Mouse (Mus musculus) stomach, embryonic 15.5 days (tissue): ENCODE results near the gene Slc6a21. TPM values are rescaled to one million over a fixed set of nuclear protein-coding genes. Genes with fewer than 3 reads are reported as not detected.

Experiments
- ATAC-seq: fragments of 200-750 bp; cut with Nextera tagmentation; 2 replicates; pipeline ENCODE4 v1.8.0; 2017; ENCODE audit warnings: low read depth, moderate number of reproducible peaks, moderate TSS enrichment; ENCODE audit not compliant: insufficient read depth, low FRiP score
- H3K27ac ChIP-seq: fragments of 300-500 bp; sonication (generic); 2 replicates; pipeline ENCODE4 v1.5.1; 2015; ENCODE audit warnings: mild to moderate bottlenecking, inconsistent platforms
- H3K27me3 ChIP-seq: fragments of 300-500 bp; sonication (generic); replicated peaks from 2 replicates; pipeline ENCODE4 v1.6.1; 2015; ENCODE audit warnings: inconsistent platforms
- H3K36me3 ChIP-seq: fragments of 300-500 bp; sonication (generic); 2 replicates; pipeline ENCODE4 v1.6.1; 2015; ENCODE audit warnings: inconsistent platforms
- H3K4me1 ChIP-seq: fragments of 300-500 bp; sonication (generic); 2 replicates; pipeline ENCODE4 v1.6.1; 2015; ENCODE audit warnings: inconsistent platforms
- H3K4me2 ChIP-seq: fragments of 300-500 bp; sonication (generic); 2 replicates; pipeline ENCODE4 v1.6.1; 2015; ENCODE audit warnings: mild to moderate bottlenecking, inconsistent platforms
- H3K4me3 ChIP-seq: fragments of 300-500 bp; sonication (generic); replicated peaks from 2 replicates; pipeline ENCODE4 v1.5.1; 2015; ENCODE audit warnings: inconsistent platforms
- H3K9ac ChIP-seq: fragments of 300-500 bp; sonication (generic); 2 replicates; pipeline ENCODE4 v1.6.1; 2015; ENCODE audit warnings: inconsistent platforms
- H3K9me3 ChIP-seq: fragments of 300-500 bp; sonication (generic); 2 replicates; pipeline ENCODE4 v1.6.1; 2016; ENCODE audit warnings: inconsistent platforms
- WGBS: fragments of 180-500 bp; shearing (Covaris S2); methylation state at CpG from one replicate; pipeline ENCODE4 v1.1.7; 2015; 5-methylcytosine and 5-hydroxymethylcytosine counted together
- polyA plus RNA-seq: library from polyadenylated mRNA; unstranded; fragments of >200 nt; fragmentation: Nextera tagmentation; extraction: Ambion mirVana; gene quantifications from 2 replicates; pipeline ENCODE4 v1.2.1, GENCODE M21; 2015

Gene Slc6a21
- polyA plus RNA-seq, 1 experiment from 2014 or later, result not detected

GRCm38 (mm10) chr7:45325800-45326199, 48.5 kb downstream of the Slc6a21 start:
- H3K36me3 ChIP-seq, result peaks cover 36% of the 10 kb centered on the region
- H3K4me3 ChIP-seq, result no peak overlapping the region
- no peak for ATAC-seq
- no peaks in the 10 kb centered on the region for H3K9me3 ChIP-seq
- no peak overlapping the region for H3K4me2 ChIP-seq
- no peaks in the 10 kb centered on the region for H3K27me3 ChIP-seq
- no peaks in the 10 kb centered on the region for H3K4me1 ChIP-seq
- no peak overlapping the region for H3K27ac ChIP-seq
- no peak overlapping the region for H3K9ac ChIP-seq

GRCm38 (mm10) chr7:45328841-45329475, 51.6 kb downstream of the Slc6a21 start:
- Histone ChIP-seq H3K4me2 (no peak overlapping the region), H3K27me3 (no peaks in the 10 kb centered on the region), H3K27ac (no peak overlapping the region), H3K4me1 (peaks cover 9% of the 10 kb centered on the region), H3K9me3 (no peaks in the 10 kb centered on the region), H3K36me3 (peaks cover 25% of the 10 kb centered on the region), H3K4me3 (no peak overlapping the region), H3K9ac (no peak overlapping the region)
- 82% methylated on average over 13 of the region's 13 CpGs for WGBS
- no peak for ATAC-seq

GRCm38 (mm10) chr7:45331502-45331901, 54.2 kb downstream of the Slc6a21 start:
- H3K9me3 ChIP-seq, result no peaks in the 10 kb centered on the region
- no peaks in the 10 kb centered on the region for H3K27me3 ChIP-seq
- H3K4me3 ChIP-seq, result no peak overlapping the region
- ATAC-seq, result no peak
- no peak overlapping the region for H3K9ac ChIP-seq
- peaks cover 23% of the 10 kb centered on the region for H3K4me1 ChIP-seq
- H3K36me3 ChIP-seq, result peaks cover 7% of the 10 kb centered on the region
- WGBS, result 82% methylated on average over 6 of the region's 6 CpGs
- H3K27ac ChIP-seq, result no peak overlapping the region
- H3K4me2 ChIP-seq, result no peak overlapping the region

GRCm38 (mm10) chr7:45332685-45333425, 55.5 kb downstream of the Slc6a21 start:
- peak overlapping the region; percentile 76 for H3K4me2 ChIP-seq
- peaks cover 28% of the 10 kb centered on the region for H3K4me1 ChIP-seq
- H3K4me3 ChIP-seq, result peak overlapping the region; percentile 79
- 2% methylated on average over 22 of the region's 22 CpGs for WGBS
- peak overlapping the region; percentile 97 for H3K27ac ChIP-seq
- no peaks in the 10 kb centered on the region for H3K27me3 ChIP-seq
- ATAC-seq, result peak; percentile 52
- H3K9me3 ChIP-seq, result no peaks in the 10 kb centered on the region
- no peaks in the 10 kb centered on the region for H3K36me3 ChIP-seq
- peak overlapping the region; percentile 78; the same call in 1 of the 2 replicates for H3K9ac ChIP-seq

- H3K4me2 ChIP-seq, result peak within 1 kb of the TSS; percentile 76
- H3K36me3 ChIP-seq, result no peaks in the 10 kb centered on the region
- under 1% methylated on average over 38 of the region's 38 CpGs for WGBS
Measured at GRCm38 (mm10) chr7:45333431-45333982, 56.2 kb downstream of the Slc6a21 start, which contains the start of gene Trpm4. Trpm4 (minus strand) TSS chr7:45333780.

GRCm38 (mm10) chr7:45334605-45335004, 57.3 kb downstream of the Slc6a21 start:
- peak overlapping the region; percentile 97 for H3K27ac ChIP-seq
- H3K9ac ChIP-seq, result 0 out of 2 replicates have a peak overlapping the region, but pooled peaks have one; percentile 0
- H3K36me3 ChIP-seq, result no peaks in the 10 kb centered on the region

More at GRCm38 (mm10) chr7:45333431-45333982, 56.2 kb downstream of the Slc6a21 start, which contains the start of gene Trpm4:
- H3K9me3 ChIP-seq, result no peaks in the 10 kb centered on the region
- peaks cover 35% of the 10 kb centered on the region for H3K4me1 ChIP-seq
- peak; percentile 76 for ATAC-seq
- H3K9ac ChIP-seq, result peak within 1 kb of the TSS; percentile 78
- peak within 1 kb of the TSS; percentile 97 for H3K27ac ChIP-seq
- no peaks in the 10 kb centered on the region for H3K27me3 ChIP-seq
- peak within 1 kb of the TSS; percentile 79 for H3K4me3 ChIP-seq

GRCm38 (mm10) chr7:45335056-45335455, 57.7 kb downstream of the Slc6a21 start, which contains the start of gene Hrc:
Hrc (plus strand) TSS chr7:45335290.
- H3K27me3 ChIP-seq, result no peaks in the 10 kb centered on the region
- H3K4me2 ChIP-seq, result peak within 1 kb of the TSS; percentile 76
- 26% methylated on average over 5 of the region's 5 CpGs for WGBS
- no peaks in the 10 kb centered on the region for H3K36me3 ChIP-seq
- H3K9ac ChIP-seq, result 0 out of 2 replicates have a peak within 1 kb of the TSS, but pooled peaks have one; percentile 0
- H3K9me3 ChIP-seq, result no peaks in the 10 kb centered on the region
- H3K4me3 ChIP-seq, result no peak within 1 kb of the TSS
- ATAC-seq, result no peak
- peaks cover 47% of the 10 kb centered on the region for H3K4me1 ChIP-seq
- H3K27ac ChIP-seq, result peak within 1 kb of the TSS; percentile 97

More at GRCm38 (mm10) chr7:45334605-45335004, 57.3 kb downstream of the Slc6a21 start:
- Histone ChIP-seq H3K9me3 (no peaks in the 10 kb centered on the region), H3K4me3 (no peak overlapping the region), H3K27me3 (no peaks in the 10 kb centered on the region), H3K4me2 (peak overlapping the region; percentile 33), H3K4me1 (peaks cover 43% of the 10 kb centered on the region)
- no peak for ATAC-seq
- 10% methylated on average over 3 of the region's 3 CpGs for WGBS

- 87% methylated on average over 4 of the region's 4 CpGs for WGBS
- peaks cover 59% of the 10 kb centered on the region for H3K4me1 ChIP-seq
Measured at GRCm38 (mm10) chr7:45336319-45336718, 59.0 kb downstream of the Slc6a21 start.

GRCm38 (mm10) chr7:45337469-45337868, 60.2 kb downstream of the Slc6a21 start:
- Histone ChIP-seq H3K4me1 (peaks cover 57% of the 10 kb centered on the region), H3K9ac (no peak overlapping the region), H3K4me3 (0 out of 2 replicates have a peak overlapping the region, but pooled peaks have one; percentile 58), H3K9me3 (no peaks in the 10 kb centered on the region), H3K27me3 (no peaks in the 10 kb centered on the region), H3K27ac (no peak overlapping the region), H3K4me2 (peak overlapping the region; percentile 91; the same call in 1 of the 2 replicates), H3K36me3 (no peaks in the 10 kb centered on the region)
- no peak for ATAC-seq
- 18% methylated on average over 4 of the region's 4 CpGs for WGBS

More at GRCm38 (mm10) chr7:45336319-45336718, 59.0 kb downstream of the Slc6a21 start:
- no peaks in the 10 kb centered on the region for H3K9me3 ChIP-seq
- H3K4me3 ChIP-seq, result no peak overlapping the region
- H3K9ac ChIP-seq, result no peak overlapping the region
- H3K27ac ChIP-seq, result no peak overlapping the region
- no peaks in the 10 kb centered on the region for H3K36me3 ChIP-seq
- H3K27me3 ChIP-seq, result no peaks in the 10 kb centered on the region
- ATAC-seq, result no peak
- H3K4me2 ChIP-seq, result no peak overlapping the region

- no peaks in the 10 kb centered on the region for H3K9me3 ChIP-seq
- H3K4me2 ChIP-seq, result peak overlapping the region; percentile 91
- no peak overlapping the region for H3K9ac ChIP-seq
- H3K27me3 ChIP-seq, result no peaks in the 10 kb centered on the region
- H3K36me3 ChIP-seq, result no peaks in the 10 kb centered on the region
- peak overlapping the region; percentile 71 for H3K27ac ChIP-seq
- ATAC-seq, result peak; percentile 34
- peak overlapping the region; percentile 58 for H3K4me3 ChIP-seq
- H3K4me1 ChIP-seq, result peaks cover 55% of the 10 kb centered on the region
- 4% methylated on average over 14 of the region's 14 CpGs for WGBS
Measured at GRCm38 (mm10) chr7:45338161-45338911, 61.0 kb downstream of the Slc6a21 start.
